Mouse (Mus musculus) midbrain, embryonic 12.5 days (tissue): ENCODE results near the gene Hecw2. TPM values are rescaled to one million over a fixed set of nuclear protein-coding genes. Genes with fewer than 3 reads are reported as not detected.

Experiments
- microRNA-seq: library from miRNA; unstranded; fragments of <30 nt; microRNA quantifications from one replicate; pipeline ENCODE4, GENCODE M21; 2017
- polyA plus RNA-seq: library from polyadenylated mRNA; unstranded; fragments of >200 nt; fragmentation: Nextera tagmentation; extraction: Ambion mirVana; gene quantifications from 2 replicates; pipeline ENCODE4 v1.2.1, GENCODE M21; 2016

Hecw2 gene
- polyA plus RNA-seq, 1 experiment from 2014 or later, result 5.5 TPM

Small RNA genes lying within 50 kb of the gene (microRNA-seq; reads per million reads assigned to microRNA genes)
- not detected for gene Mir7681

Other genes starting within 250 kb of the Hecw2 start
- 0.40 and 0.63 TPM in 2 replicates for gene Ccdc150, start 55.5 kb upstream of the Hecw2 start, polyA plus RNA-seq
- 31.6 and 34.5 TPM in 2 replicates for gene Gtf3c3, start 243.8 kb upstream of the Hecw2 start, polyA plus RNA-seq